Mouse (Mus musculus): ENCODE measurements at regions not wholly inside any gene's neighbourhood (a gene's known extent, or its start where the extent isn't known, plus 50 kb on each side); places are given as distances from the start of the nearest gene placed in this dataset.

DNA sequence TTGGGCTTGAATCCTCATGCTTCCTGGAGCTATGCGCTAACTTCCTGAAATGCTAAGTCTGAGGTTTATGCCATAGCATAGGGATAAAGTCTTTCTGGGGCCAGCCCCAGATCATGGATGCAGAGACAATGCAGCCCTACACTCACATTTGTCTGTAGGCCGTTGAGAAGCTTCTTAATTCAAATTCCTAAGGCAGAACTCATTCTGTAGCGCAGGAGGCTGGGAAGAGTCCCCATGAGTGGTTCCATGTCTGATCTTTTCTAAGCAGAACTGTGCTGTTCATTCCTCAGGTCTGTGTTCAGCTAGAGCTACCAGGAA, 167.9 kb upstream of the Frmd6 start:
- TF ChIP-seq CTCF (IDR thresholded peaks at IDR 0.05; ENCODE audit: insufficient read depth, low read length) = no peak
- TF ChIP-seq POLR2A (IDR thresholded peaks at IDR 0.05; ENCODE audit: borderline replicate concordance, extremely low read depth, low read depth, low read length) = no peak
